Mouse (Mus musculus) myocyte (in vitro differentiated cells): ENCODE measurements around the gene Ulk4.

Experiments used
- CEBPB ChIP-seq: IDR thresholded peaks from 2 replicates; pipeline ENCODE4 v1.6.1; 2011; ENCODE audit warnings: mild to moderate bottlenecking, moderate library complexity; ENCODE audit not compliant: poor library complexity, insufficient read depth, severe bottlenecking
- E2F4 ChIP-seq: IDR thresholded peaks from one replicate; pipeline ENCODE4 v1.6.1; 2011; ENCODE audit warnings: mild to moderate bottlenecking, control low read depth, moderate library complexity; ENCODE audit not compliant: insufficient read depth
- MAX ChIP-seq: IDR thresholded peaks from one replicate; pipeline ENCODE4 v1.6.1; 2011; ENCODE audit warnings: low read depth, mild to moderate bottlenecking, control low read depth
- MYOD1 ChIP-seq, 3 experiments: IDR thresholded peaks; one replicate each; pipeline ENCODE4 v1.6.1; 2011; ENCODE audit warnings: control low read depth in 2 of 3, low read depth in 2 of 3, mild to moderate bottlenecking in 2 of 3, moderate library complexity in 1 of 3; ENCODE audit not compliant: insufficient read length in 2 of 3, control insufficient read depth in 1 of 3
- MYOG ChIP-seq, 3 experiments: IDR thresholded peaks; one replicate each; pipeline ENCODE4 v1.6.1; 2011; ENCODE audit warnings: control low read depth in 2 of 3, low read depth in 2 of 3, mild to moderate bottlenecking in 2 of 3; ENCODE audit not compliant: insufficient read length in 2 of 3, control insufficient read depth in 1 of 3, insufficient read depth in 1 of 3
- POLR2A ChIP-seq: IDR thresholded peaks from one replicate; pipeline ENCODE4 v1.6.1; 2011; ENCODE audit warnings: low read depth, mild to moderate bottlenecking, control low read depth, moderate library complexity; ENCODE audit not compliant: insufficient read length
- SRF ChIP-seq: IDR thresholded peaks from one replicate; pipeline ENCODE4 v1.6.1; 2011; ENCODE audit warnings: low read depth; ENCODE audit not compliant: control insufficient read depth, insufficient read length
- TCF12 ChIP-seq: IDR thresholded peaks from one replicate; pipeline ENCODE4 v1.6.1; 2011; ENCODE audit warnings: mild to moderate bottlenecking, control low read depth; ENCODE audit not compliant: poor library complexity, insufficient read depth, severe bottlenecking
- TCF3 ChIP-seq: IDR thresholded peaks from one replicate; pipeline ENCODE4 v1.6.1; 2011; ENCODE audit warnings: low read depth, control low read depth; ENCODE audit not compliant: insufficient read length
- USF1 ChIP-seq: IDR thresholded peaks from one replicate; pipeline ENCODE4 v1.6.1; 2011; ENCODE audit warnings: low read depth, mild to moderate bottlenecking, control low read depth, moderate library complexity

DNA sequence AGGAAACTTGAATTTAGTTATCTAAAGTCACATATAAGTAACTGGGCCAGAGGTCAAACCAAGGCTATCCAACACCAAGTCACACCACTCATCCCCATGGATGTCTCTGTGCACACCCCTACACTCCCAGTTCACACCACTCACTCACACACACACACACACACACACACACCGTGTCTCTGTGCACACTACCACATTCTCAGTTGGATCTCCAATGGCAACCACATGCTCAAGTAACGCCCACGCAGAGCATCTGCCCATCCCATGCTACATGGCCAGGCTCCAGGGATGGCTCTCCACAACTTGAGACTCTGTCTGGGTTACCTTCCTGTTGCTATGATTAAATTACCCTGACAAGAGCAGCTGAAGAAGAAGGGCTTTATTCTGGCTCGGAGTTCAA, 201.8 kb downstream of the Ulk4 start:
- TF ChIP-seq USF1 (no peak), POLR2A (no peak), E2F4 (no peak), MAX (no peak), TCF12 (no peak), MYOD1 (IDR thresholded peaks at IDR 0.05; ENCODE audit: control insufficient read depth in 1 of 3, insufficient read length in 2 of 3, low read depth in 2 of 3) (peak in 2 of 3 experiments; percentile 65 to 73), MYOG (IDR thresholded peaks at IDR 0.05; ENCODE audit: control insufficient read depth in 1 of 3, insufficient read depth in 1 of 3, insufficient read length in 2 of 3, low read depth in 2 of 3) (peak in 2 of 3 experiments; percentile 28 to 38), SRF (no peak), TCF3 (no peak), CEBPB (no peak)
